Mouse (Mus musculus): ENCODE measurements around the gene Zfp219. TPM values are rescaled to one million over a fixed set of nuclear protein-coding genes. Genes with fewer than 3 reads are reported as not detected.

The Zfp219 gene
- total and polyA plus RNA-seq, 3 experiments = 36.3 to 46.9 TPM; not detected in 1

DNA sequence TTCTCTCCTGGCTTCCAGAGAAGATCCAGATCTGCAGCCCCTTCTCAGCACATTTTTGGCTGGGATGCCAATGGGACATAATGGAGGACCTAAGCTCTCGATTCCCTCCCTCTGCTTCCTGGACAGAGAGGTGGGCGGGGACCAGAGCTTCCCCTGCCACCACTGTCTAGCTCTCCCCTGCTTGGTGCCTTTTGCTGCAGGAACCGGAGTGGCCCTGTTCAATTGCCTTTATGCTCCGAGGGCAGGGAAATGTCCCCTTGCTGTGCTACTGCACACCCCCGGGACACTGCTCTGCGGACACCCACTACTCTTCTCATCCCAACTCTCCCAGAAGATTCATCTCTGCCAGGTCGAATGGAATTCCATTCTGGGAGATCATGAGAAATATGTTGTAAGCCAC is 15.4 kb downstream of the Zfp219 start:
- Histone ChIP-seq H3K36me3 (ENCODE audit: control insufficient read depth in 1 of 2, insufficient read depth in 2 of 2, low read length in 2 of 2) (no peaks in the 10 kb centered on the region; a peak in 1 of 4 replicates), H3K9me3 (replicated peaks; ENCODE audit: insufficient read depth, low read length) (no peaks in the 10 kb centered on the region), H3K4me3 (ENCODE audit: control insufficient read depth in 1 of 2, insufficient read depth in 1 of 2, low read depth in 2 of 2, low read length in 2 of 2) (no peak overlapping the region), H3K9ac (ENCODE audit: control insufficient read depth, low read depth, low read length, poor library complexity, severe bottlenecking) (no peak overlapping the region), H3K27ac (ENCODE audit: control insufficient read depth, low read depth, low read length) (no peak overlapping the region), H3K27me3 (ENCODE audit: control insufficient read depth in 1 of 2, insufficient read depth in 2 of 2, low read length in 2 of 2) (no peaks in the 10 kb centered on the region), H3K79me2 (ENCODE audit: control insufficient read depth, insufficient read depth, low read length, poor library complexity) (no peaks in the 10 kb centered on the region), H3K4me1 (ENCODE audit: control insufficient read depth in 1 of 2, insufficient read depth in 2 of 2, low read length in 2 of 2) (no peaks in the 10 kb centered on the region)
- DNase-seq (ENCODE audit: low read depth, low spot score) = no peak
- no peak for TF ChIP-seq MYB (IDR thresholded peaks at IDR 0.05; ENCODE audit: low read depth, low read length)
- 0 out of 4 replicates have a peak, but pooled peaks of 1 of the 2 experiments have one; percentile 6 for TF ChIP-seq POLR2A (IDR thresholded peaks at IDR 0.05; ENCODE audit: control insufficient read depth in 1 of 2, insufficient read depth in 1 of 2, low read depth in 1 of 2, low read length in 2 of 2, poor library complexity in 1 of 2)
- no peak for TF ChIP-seq TCF12 (IDR thresholded peaks at IDR 0.05; ENCODE audit: low read depth, low read length)

- TF ChIP-seq MYC (IDR thresholded peaks at IDR 0.05; ENCODE audit: low read depth, low read length) (no peak), POLR2A (IDR thresholded peaks at IDR 0.05; ENCODE audit: control insufficient read depth in 1 of 2, insufficient read depth in 1 of 2, low read depth in 1 of 2, low read length in 2 of 2, poor library complexity in 1 of 2) (no peak), SMC3 (IDR thresholded peaks at IDR 0.05; ENCODE audit: low read depth, low read length) (no peak), RCOR1 (IDR thresholded peaks at IDR 0.05; ENCODE audit: low read depth, low read length) (no peak), GATA1 (IDR thresholded peaks at IDR 0.05; ENCODE audit: low read depth, low read length) (no peak), TBP (IDR thresholded peaks at IDR 0.05; ENCODE audit: low read depth, low read length) (no peak), ZNF384 (IDR thresholded peaks at IDR 0.05; ENCODE audit: low read depth, low read length) (no peak), POLR2AphosphoS2 (IDR thresholded peaks at IDR 0.05; ENCODE audit: low read length) (no peak), NRF1 (IDR thresholded peaks at IDR 0.05; ENCODE audit: insufficient read depth, low read depth, low read length, poor library complexity, severe bottlenecking) (no peak), HCFC1 (IDR thresholded peaks at IDR 0.05; ENCODE audit: low read depth, low read length) (no peak), TAL1 (IDR thresholded peaks at IDR 0.05; ENCODE audit: low read length) (no peak), MYB (IDR thresholded peaks at IDR 0.05; ENCODE audit: low read depth, low read length) (no peak), POLR2AphosphoS5 (IDR thresholded peaks at IDR 0.05; ENCODE audit: borderline replicate concordance, low read depth, low read length) (no peak), SIN3A (IDR thresholded peaks at IDR 0.05; ENCODE audit: low read length) (no peak), NELFE (IDR thresholded peaks at IDR 0.05; ENCODE audit: low read depth, low read length) (no peak)
- Histone ChIP-seq H3K36me3 (ENCODE audit: control insufficient read depth in 1 of 2, insufficient read depth in 2 of 2, low read length in 2 of 2) (no peaks in the 10 kb centered on the region; a peak in 1 of 4 replicates), H3K9ac (ENCODE audit: control insufficient read depth, low read depth, low read length, poor library complexity, severe bottlenecking) (no peak overlapping the region), H3K27ac (ENCODE audit: control insufficient read depth, low read depth, low read length) (no peak overlapping the region), H3K4me3 (ENCODE audit: control insufficient read depth in 1 of 2, insufficient read depth in 1 of 2, low read depth in 2 of 2, low read length in 2 of 2) (no peak overlapping the region), H3K27me3 (ENCODE audit: control insufficient read depth in 1 of 2, insufficient read depth in 2 of 2, low read length in 2 of 2) (no peaks in the 10 kb centered on the region), H3K4me1 (ENCODE audit: control insufficient read depth in 1 of 2, insufficient read depth in 2 of 2, low read length in 2 of 2) (no peaks in the 10 kb centered on the region), H3K79me2 (ENCODE audit: control insufficient read depth, insufficient read depth, low read length, poor library complexity) (no peaks in the 10 kb centered on the region), H3K9me3 (replicated peaks; ENCODE audit: insufficient read depth, low read length) (no peaks in the 10 kb centered on the region)
- peak; percentile 74 for DNase-seq (ENCODE audit: low read depth, low spot score)
Measured at GRCm38 (mm10) chr14:52003981-52004495, 16.5 kb downstream of the Zfp219 start.

Data from MEL (cell line).